Mouse (Mus musculus): ENCODE results near the gene Dock10. TPM values are rescaled to one million over a fixed set of nuclear protein-coding genes. Genes with fewer than 3 reads are reported as not detected.

Gene Dock10
- polyA plus RNA-seq, 1 experiment, result 4.1 TPM

- WGBS, result 76% methylated on average over 5 of the region's 5 CpGs
- Histone ChIP-seq H3K27me3 (replicated peaks; ENCODE audit: control insufficient read depth, insufficient read depth, low read length) (no peaks in the 10 kb centered on the region), H3K4me3 (ENCODE audit: insufficient read depth, low read depth, low read length) (no peak overlapping the region), H3K4me1 (ENCODE audit: control insufficient read depth, insufficient read depth, low read length) (no peaks in the 10 kb centered on the region), H3K27ac (ENCODE audit: insufficient read depth, low read depth, low read length) (no peak overlapping the region), H3K36me3 (ENCODE audit: control insufficient read depth, insufficient read depth, low read length) (no peaks in the 10 kb centered on the region)
- no peak for DNase-seq
- TF ChIP-seq POLR2A (IDR thresholded peaks at IDR 0.05; ENCODE audit: low read depth, low read length) (no peak), CTCF (conservative IDR thresholded peaks at IDR 0.05; ENCODE audit: insufficient read depth, insufficient read length, low read depth, low read length) (no peak)
Observed at GRCm38 (mm10) chr1:80671056-80671455, 87.3 kb downstream of the Dock10 start.

GRCm38 (mm10) chr1:80670387-80670786 lies 87.9 kb downstream of the Dock10 start:
- no peak overlapping the region for H3K27ac ChIP-seq (ENCODE audit: insufficient read depth, low read depth, low read length)
- WGBS, result 70% methylated on average over 7 of the region's 7 CpGs
- H3K4me3 ChIP-seq (ENCODE audit: insufficient read depth, low read depth, low read length), result no peak overlapping the region
- H3K27me3 ChIP-seq (replicated peaks; ENCODE audit: control insufficient read depth, insufficient read depth, low read length), result no peaks in the 10 kb centered on the region
- no peak for TF ChIP-seq CTCF (conservative IDR thresholded peaks at IDR 0.05; ENCODE audit: insufficient read depth, insufficient read length, low read depth, low read length)
- no peak for TF ChIP-seq POLR2A (IDR thresholded peaks at IDR 0.05; ENCODE audit: low read depth, low read length)
- no peak for DNase-seq
- H3K4me1 ChIP-seq (ENCODE audit: control insufficient read depth, insufficient read depth, low read length), result no peaks in the 10 kb centered on the region
- no peaks in the 10 kb centered on the region for H3K36me3 ChIP-seq (ENCODE audit: control insufficient read depth, insufficient read depth, low read length)

- no peak for TF ChIP-seq CTCF (conservative IDR thresholded peaks at IDR 0.05; ENCODE audit: insufficient read depth, insufficient read length, low read depth, low read length)
- no peak for TF ChIP-seq POLR2A (IDR thresholded peaks at IDR 0.05; ENCODE audit: low read depth, low read length)
- Histone ChIP-seq H3K27ac (ENCODE audit: insufficient read depth, low read depth, low read length) (no peak overlapping the region), H3K36me3 (ENCODE audit: control insufficient read depth, insufficient read depth, low read length) (no peaks in the 10 kb centered on the region), H3K4me3 (ENCODE audit: insufficient read depth, low read depth, low read length) (no peak overlapping the region), H3K27me3 (replicated peaks; ENCODE audit: control insufficient read depth, insufficient read depth, low read length) (no peaks in the 10 kb centered on the region), H3K4me1 (ENCODE audit: control insufficient read depth, insufficient read depth, low read length) (no peaks in the 10 kb centered on the region)
- DNase-seq, result no peak
Observed at GRCm38 (mm10) chr1:80665761-80666160, 92.6 kb downstream of the Dock10 start.

- Histone ChIP-seq H3K36me3 (ENCODE audit: control insufficient read depth, insufficient read depth, low read length) (no peaks in the 10 kb centered on the region), H3K4me3 (ENCODE audit: insufficient read depth, low read depth, low read length) (no peak overlapping the region), H3K27me3 (replicated peaks; ENCODE audit: control insufficient read depth, insufficient read depth, low read length) (no peaks in the 10 kb centered on the region), H3K27ac (ENCODE audit: insufficient read depth, low read depth, low read length) (no peak overlapping the region), H3K4me1 (ENCODE audit: control insufficient read depth, insufficient read depth, low read length) (no peaks in the 10 kb centered on the region)
- no peak for TF ChIP-seq CTCF (conservative IDR thresholded peaks at IDR 0.05; ENCODE audit: insufficient read depth, insufficient read length, low read depth, low read length)
- TF ChIP-seq POLR2A (IDR thresholded peaks at IDR 0.05; ENCODE audit: low read depth, low read length), result no peak
- peak; percentile 34 for DNase-seq
- WGBS, result 82% methylated on average over 6 of the region's 6 CpGs
Observed at GRCm38 (mm10) chr1:80665161-80665560, 93.2 kb downstream of the Dock10 start.

- no peak overlapping the region for H3K27ac ChIP-seq (ENCODE audit: insufficient read depth, low read depth, low read length)
- no peaks in the 10 kb centered on the region for H3K27me3 ChIP-seq (replicated peaks; ENCODE audit: control insufficient read depth, insufficient read depth, low read length)
- WGBS, result 76% methylated on average over 11 of the region's 11 CpGs
- no peaks in the 10 kb centered on the region for H3K4me1 ChIP-seq (ENCODE audit: control insufficient read depth, insufficient read depth, low read length)
- H3K4me3 ChIP-seq (ENCODE audit: insufficient read depth, low read depth, low read length), result no peak overlapping the region
- no peak for TF ChIP-seq CTCF (conservative IDR thresholded peaks at IDR 0.05; ENCODE audit: insufficient read depth, insufficient read length, low read depth, low read length)
- no peak for TF ChIP-seq POLR2A (IDR thresholded peaks at IDR 0.05; ENCODE audit: low read depth, low read length)
- DNase-seq, result no peak
- no peaks in the 10 kb centered on the region for H3K36me3 ChIP-seq (ENCODE audit: control insufficient read depth, insufficient read depth, low read length)
Observed at GRCm38 (mm10) chr1:80661506-80662402, 96.6 kb downstream of the Dock10 start.

GRCm38 (mm10) chr1:80659465-80660245 lies 98.7 kb downstream of the Dock10 start:
- no peak for TF ChIP-seq POLR2A (IDR thresholded peaks at IDR 0.05; ENCODE audit: low read depth, low read length)
- TF ChIP-seq CTCF (conservative IDR thresholded peaks at IDR 0.05; ENCODE audit: insufficient read depth, insufficient read length, low read depth, low read length), result no peak
- 80% methylated on average over 6 of the region's 6 CpGs for WGBS
- no peaks in the 10 kb centered on the region for H3K36me3 ChIP-seq (ENCODE audit: control insufficient read depth, insufficient read depth, low read length)

GRCm38 (mm10) chr1:80656389-80656788 lies 101.9 kb downstream of the Dock10 start:
- Histone ChIP-seq H3K4me1 (ENCODE audit: control insufficient read depth, insufficient read depth, low read length) (no peaks in the 10 kb centered on the region; the same call in 1 of the 2 replicates), H3K4me3 (ENCODE audit: insufficient read depth, low read depth, low read length) (no peak overlapping the region), H3K27me3 (replicated peaks; ENCODE audit: control insufficient read depth, insufficient read depth, low read length) (no peaks in the 10 kb centered on the region), H3K27ac (ENCODE audit: insufficient read depth, low read depth, low read length) (0 out of 2 replicates have a peak overlapping the region, but pooled peaks have one; percentile 31), H3K36me3 (ENCODE audit: control insufficient read depth, insufficient read depth, low read length) (no peaks in the 10 kb centered on the region)
- no peak for TF ChIP-seq POLR2A (IDR thresholded peaks at IDR 0.05; ENCODE audit: low read depth, low read length)
- TF ChIP-seq CTCF (conservative IDR thresholded peaks at IDR 0.05; ENCODE audit: insufficient read depth, insufficient read length, low read depth, low read length), result no peak
- DNase-seq, result peak; percentile 44
- 63% methylated on average over 2 of the region's 2 CpGs for WGBS

More at GRCm38 (mm10) chr1:80659465-80660245, 98.7 kb downstream of the Dock10 start:
- Histone ChIP-seq H3K27ac (ENCODE audit: insufficient read depth, low read depth, low read length) (no peak overlapping the region), H3K4me3 (ENCODE audit: insufficient read depth, low read depth, low read length) (no peak overlapping the region), H3K27me3 (replicated peaks; ENCODE audit: control insufficient read depth, insufficient read depth, low read length) (no peaks in the 10 kb centered on the region), H3K4me1 (ENCODE audit: control insufficient read depth, insufficient read depth, low read length) (no peaks in the 10 kb centered on the region)
- DNase-seq, result no peak

All from kidney, adult 2 months (tissue).